Mouse (Mus musculus): ENCODE measurements at regions not wholly inside any gene's neighbourhood (a gene's known extent, or its start where the extent isn't known, plus 50 kb on each side); places are given as distances from the start of the nearest gene placed in this dataset.

DNA sequence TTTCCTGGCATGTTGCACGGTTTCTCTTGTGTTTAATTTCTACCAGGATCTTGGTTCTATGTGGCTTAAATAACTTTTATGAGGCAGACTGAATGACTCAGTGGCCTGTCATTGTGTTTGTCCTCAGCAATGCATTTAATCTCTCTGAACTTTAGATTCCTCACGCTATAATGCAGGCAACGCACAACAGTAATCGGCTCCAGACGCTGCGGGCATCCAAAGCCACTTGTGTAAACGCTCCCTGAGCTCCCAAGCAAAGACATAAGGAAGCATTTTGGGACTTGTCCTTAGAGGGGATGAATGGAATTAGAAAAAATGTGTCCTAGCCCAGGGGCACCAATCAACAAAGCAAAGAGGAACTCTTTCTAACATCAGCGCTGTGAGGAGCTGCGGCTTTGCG, 57.6 kb downstream of the Calml3 start:
- Histone ChIP-seq H3K4me3 (no peak overlapping the region), H3K4me2 (ENCODE audit: low read depth) (peak overlapping the region; percentile 72), H3ac (ENCODE audit: control insufficient read depth, insufficient read length) (no peak overlapping the region), H3K27me3 (ENCODE audit: control insufficient read depth, insufficient read depth, insufficient read length) (no peaks in the 10 kb centered on the region), H3K36me3 (ENCODE audit: control insufficient read depth, insufficient read depth) (no peaks in the 10 kb centered on the region), H3K79me2 (ENCODE audit: control insufficient read depth, insufficient read depth) (no peaks in the 10 kb centered on the region)
- TF ChIP-seq TCF3 (IDR thresholded peaks at IDR 0.05; ENCODE audit: insufficient read length, low read depth) (no peak), MAX (IDR thresholded peaks at IDR 0.05; ENCODE audit: low read depth) (no peak), POLR2AphosphoS2 (IDR thresholded peaks at IDR 0.05; ENCODE audit: insufficient read length, low read depth) (no peak), POLR2A (IDR thresholded peaks at IDR 0.05; ENCODE audit: insufficient read length, low read depth) (no peak), REST (IDR thresholded peaks at IDR 0.05; ENCODE audit: insufficient read depth, insufficient read length) (no peak), SRF (IDR thresholded peaks at IDR 0.05; ENCODE audit: control insufficient read depth, insufficient read length, low read depth) (no peak), TCF12 (IDR thresholded peaks at IDR 0.05; ENCODE audit: insufficient read depth, poor library complexity, severe bottlenecking) (no peak), MYOG (IDR thresholded peaks at IDR 0.05; ENCODE audit: control insufficient read depth in 1 of 3, insufficient read depth in 1 of 3, insufficient read length in 2 of 3, low read depth in 2 of 3) (no peak), CEBPB (IDR thresholded peaks at IDR 0.05; ENCODE audit: insufficient read depth, poor library complexity, severe bottlenecking) (no peak), USF1 (IDR thresholded peaks at IDR 0.05; ENCODE audit: low read depth) (no peak), E2F4 (IDR thresholded peaks at IDR 0.05; ENCODE audit: insufficient read depth) (no peak), MYOD1 (IDR thresholded peaks at IDR 0.05; ENCODE audit: control insufficient read depth in 1 of 3, insufficient read length in 2 of 3, low read depth in 2 of 3) (no peak)

GRCm38 (mm10) chr13:3744870-3745269, 59.2 kb downstream of the Calml3 start:
- no peaks in the 10 kb centered on the region for H3K79me2 ChIP-seq (ENCODE audit: control insufficient read depth, insufficient read depth)
- TF ChIP-seq REST (IDR thresholded peaks at IDR 0.05; ENCODE audit: insufficient read depth, insufficient read length), result no peak
- no peak for TF ChIP-seq SRF (IDR thresholded peaks at IDR 0.05; ENCODE audit: control insufficient read depth, insufficient read length, low read depth)
- TF ChIP-seq MYOD1 (IDR thresholded peaks at IDR 0.05; ENCODE audit: control insufficient read depth in 1 of 3, insufficient read length in 2 of 3, low read depth in 2 of 3), result no peak
- TF ChIP-seq MYOG (IDR thresholded peaks at IDR 0.05; ENCODE audit: control insufficient read depth in 1 of 3, insufficient read depth in 1 of 3, insufficient read length in 2 of 3, low read depth in 2 of 3), result no peak
- no peak for TF ChIP-seq POLR2A (IDR thresholded peaks at IDR 0.05; ENCODE audit: insufficient read length, low read depth)
- no peak for TF ChIP-seq CEBPB (IDR thresholded peaks at IDR 0.05; ENCODE audit: insufficient read depth, poor library complexity, severe bottlenecking)
- TF ChIP-seq MAX (IDR thresholded peaks at IDR 0.05; ENCODE audit: low read depth), result no peak
- H3K36me3 ChIP-seq (ENCODE audit: control insufficient read depth, insufficient read depth), result no peaks in the 10 kb centered on the region
- no peak overlapping the region for H3K4me3 ChIP-seq
- H3ac ChIP-seq (ENCODE audit: control insufficient read depth, insufficient read length), result no peak overlapping the region
- peak overlapping the region; percentile 39 for H3K4me2 ChIP-seq (ENCODE audit: low read depth)
- H3K27me3 ChIP-seq (ENCODE audit: control insufficient read depth, insufficient read depth, insufficient read length), result no peaks in the 10 kb centered on the region

DNA sequence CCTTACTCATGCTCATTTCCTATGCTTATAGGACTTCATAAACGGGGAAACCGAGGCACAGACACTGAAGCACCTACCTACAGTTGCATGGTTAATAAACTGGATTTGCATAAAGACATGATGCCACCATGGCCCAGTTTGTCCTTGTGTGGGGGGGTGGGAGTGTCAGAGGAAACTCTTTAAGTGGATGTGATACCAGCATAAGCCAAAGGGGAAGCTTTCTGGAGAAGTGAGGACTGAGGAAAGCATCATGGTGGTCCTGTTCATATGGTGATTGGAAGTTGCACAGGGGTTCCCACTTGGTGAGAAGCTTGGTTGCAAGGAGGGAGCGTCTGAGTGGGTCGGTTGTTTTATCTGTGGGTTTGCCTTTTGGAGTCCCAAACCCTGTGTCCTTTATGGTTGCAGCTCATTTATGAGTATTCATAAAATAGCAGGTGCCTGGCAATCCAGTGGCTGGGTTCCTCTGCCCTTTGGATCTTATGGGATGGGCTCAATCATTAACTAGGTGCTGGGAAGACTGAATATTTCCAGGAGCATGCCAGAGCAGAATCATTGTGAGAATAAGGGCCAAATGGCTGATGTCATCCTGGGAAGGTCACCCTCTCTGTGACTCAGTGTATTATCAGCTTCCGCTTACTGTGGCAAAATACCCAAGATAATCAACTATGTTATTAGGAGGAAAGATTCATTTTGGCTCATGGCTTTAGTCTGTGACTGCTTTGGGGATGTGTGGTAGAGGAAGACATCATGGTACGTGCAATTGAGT, 60.2 kb downstream of the Calml3 start:
- Histone ChIP-seq H3ac (ENCODE audit: control insufficient read depth, insufficient read length) (no peak overlapping the region), H3K27me3 (ENCODE audit: control insufficient read depth, insufficient read depth, insufficient read length) (no peaks in the 10 kb centered on the region), H3K36me3 (ENCODE audit: control insufficient read depth, insufficient read depth) (no peaks in the 10 kb centered on the region), H3K79me2 (ENCODE audit: control insufficient read depth, insufficient read depth) (no peaks in the 10 kb centered on the region), H3K4me3 (no peak overlapping the region), H3K4me2 (ENCODE audit: low read depth) (peak overlapping the region; percentile 62)
- no peak for TF ChIP-seq CEBPB (IDR thresholded peaks at IDR 0.05; ENCODE audit: insufficient read depth, poor library complexity, severe bottlenecking)
- TF ChIP-seq REST (IDR thresholded peaks at IDR 0.05; ENCODE audit: insufficient read depth, insufficient read length), result no peak
- no peak for TF ChIP-seq E2F4 (IDR thresholded peaks at IDR 0.05; ENCODE audit: insufficient read depth)
- TF ChIP-seq TCF3 (IDR thresholded peaks at IDR 0.05; ENCODE audit: insufficient read length, low read depth), result no peak

DNA sequence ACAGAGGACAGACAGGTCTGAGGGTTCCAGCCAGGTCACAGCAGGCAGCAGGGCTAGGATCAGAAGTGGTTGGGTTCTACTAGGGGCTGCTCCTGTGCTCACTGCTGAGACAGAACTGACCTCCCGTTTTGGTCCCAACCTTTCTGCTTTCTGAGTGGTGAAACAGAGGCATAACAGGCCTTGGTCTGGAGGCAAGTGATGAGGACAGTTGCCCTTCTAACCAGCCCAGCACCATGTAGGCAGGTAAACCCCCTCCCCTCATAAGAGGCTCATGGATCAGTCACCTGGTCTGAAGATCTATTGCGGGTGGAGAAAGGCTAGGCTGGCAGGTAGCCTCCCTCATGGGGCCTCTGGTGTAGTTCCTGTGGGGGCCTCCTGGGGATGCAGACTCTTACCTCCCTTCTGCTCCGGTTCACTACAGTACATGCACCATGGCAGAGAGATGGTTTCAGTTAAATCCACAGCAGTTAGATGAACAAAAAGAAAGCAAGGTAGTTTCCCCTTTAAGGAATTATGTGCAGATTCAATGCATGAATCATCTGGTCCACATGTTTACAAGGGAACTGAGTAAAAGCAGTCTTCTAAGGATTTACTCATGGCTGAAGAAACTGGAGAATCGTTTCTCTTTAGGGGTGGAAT, 61.2 kb downstream of the Calml3 start:
- no peak overlapping the region for H3K4me3 ChIP-seq
- H3K4me2 ChIP-seq (ENCODE audit: low read depth), result peak overlapping the region; percentile 62
- H3K79me2 ChIP-seq (ENCODE audit: control insufficient read depth, insufficient read depth), result no peaks in the 10 kb centered on the region
- no peaks in the 10 kb centered on the region for H3K27me3 ChIP-seq (ENCODE audit: control insufficient read depth, insufficient read depth, insufficient read length)
- no peak overlapping the region for H3ac ChIP-seq (ENCODE audit: control insufficient read depth, insufficient read length)
- H3K36me3 ChIP-seq (ENCODE audit: control insufficient read depth, insufficient read depth), result no peaks in the 10 kb centered on the region
- TF ChIP-seq POLR2A (IDR thresholded peaks at IDR 0.05; ENCODE audit: insufficient read length, low read depth) (no peak), USF1 (IDR thresholded peaks at IDR 0.05; ENCODE audit: low read depth) (no peak), E2F4 (IDR thresholded peaks at IDR 0.05; ENCODE audit: insufficient read depth) (no peak), MYOD1 (IDR thresholded peaks at IDR 0.05; ENCODE audit: control insufficient read depth in 1 of 3, insufficient read length in 2 of 3, low read depth in 2 of 3) (no peak), TCF12 (IDR thresholded peaks at IDR 0.05; ENCODE audit: insufficient read depth, poor library complexity, severe bottlenecking) (no peak), SRF (IDR thresholded peaks at IDR 0.05; ENCODE audit: control insufficient read depth, insufficient read length, low read depth) (no peak), POLR2AphosphoS2 (IDR thresholded peaks at IDR 0.05; ENCODE audit: insufficient read length, low read depth) (no peak), MYOG (IDR thresholded peaks at IDR 0.05; ENCODE audit: control insufficient read depth in 1 of 3, insufficient read depth in 1 of 3, insufficient read length in 2 of 3, low read depth in 2 of 3) (no peak), TCF3 (IDR thresholded peaks at IDR 0.05; ENCODE audit: insufficient read length, low read depth) (no peak), CEBPB (IDR thresholded peaks at IDR 0.05; ENCODE audit: insufficient read depth, poor library complexity, severe bottlenecking) (no peak), REST (IDR thresholded peaks at IDR 0.05; ENCODE audit: insufficient read depth, insufficient read length) (no peak), MAX (IDR thresholded peaks at IDR 0.05; ENCODE audit: low read depth) (no peak)
